Mouse (Mus musculus): Measurements from ENCODE around the gene Cyb5b. TPM values are rescaled to one million over a fixed set of nuclear protein-coding genes. Genes with fewer than 3 reads are reported as not detected.

Cyb5b gene
- polyA plus RNA-seq, 1 experiment, result not detected

DNA sequence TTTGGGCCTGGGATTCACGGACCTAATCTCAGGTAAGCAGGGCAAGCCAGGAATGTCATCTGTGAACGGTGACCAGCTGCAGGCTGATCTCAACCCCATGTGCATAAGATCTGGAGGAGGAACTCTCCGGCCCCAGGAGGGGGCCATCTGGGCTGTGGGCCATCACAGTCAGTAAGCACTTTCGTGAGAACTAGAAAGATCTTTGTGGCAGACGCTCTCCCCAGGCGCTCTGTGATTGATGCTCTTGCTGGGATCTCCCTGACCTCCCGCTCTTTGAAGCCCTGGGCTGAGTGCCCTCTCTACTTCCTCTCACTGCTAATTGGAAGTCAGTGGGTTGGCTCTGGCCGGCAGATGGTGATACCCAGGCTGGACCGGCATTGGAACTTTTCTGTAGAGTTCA lies 75.7 kb downstream of the Cyb5b start:
- no peak overlapping the region for H3K27ac ChIP-seq (ENCODE audit: insufficient read depth, low read depth, low read length)
- no peak overlapping the region for H3K4me3 ChIP-seq (ENCODE audit: insufficient read depth, low read depth, low read length)
- 57% methylated on average over 9 of the region's 9 CpGs for WGBS
- peaks cover 3% of the 10 kb centered on the region; the same call in 1 of the 2 replicates for H3K4me1 ChIP-seq (ENCODE audit: control insufficient read depth, insufficient read depth, low read length)
- TF ChIP-seq POLR2A (IDR thresholded peaks at IDR 0.05; ENCODE audit: insufficient read depth, low read depth, low read length), result no peak
- TF ChIP-seq CTCF (IDR thresholded peaks at IDR 0.05; ENCODE audit: insufficient read depth, low read depth, low read length), result no peak

DNA sequence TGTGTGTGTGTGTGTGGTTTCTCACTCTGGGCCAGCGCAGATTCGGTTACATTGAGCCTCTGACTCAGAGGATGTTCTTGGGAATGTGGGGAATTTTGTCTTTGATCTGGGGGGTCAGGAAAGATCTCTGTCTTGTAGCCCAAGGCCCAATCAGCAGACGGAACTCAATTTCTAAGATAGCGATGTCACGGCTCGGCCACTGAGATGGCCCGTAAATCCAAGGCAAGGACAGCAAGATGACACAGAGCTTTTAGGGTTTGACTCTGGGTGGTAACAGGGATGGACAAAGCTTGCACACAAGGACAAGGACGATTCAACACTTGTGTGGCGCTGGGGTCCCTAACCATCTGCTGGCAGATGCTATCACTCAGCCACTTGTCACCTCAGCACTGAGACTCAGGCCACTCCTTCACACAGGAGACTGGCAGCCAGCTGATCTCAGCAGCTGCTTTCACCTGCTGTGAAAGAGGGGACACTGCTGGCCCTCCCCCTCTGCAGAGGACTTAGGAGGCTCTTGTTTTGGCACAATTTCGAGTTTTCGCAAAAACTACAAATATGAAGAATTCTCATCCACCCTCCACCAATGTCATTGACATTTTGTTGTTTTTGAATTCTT lies 76.7 kb downstream of the Cyb5b start:
- 81% methylated on average over 11 of the region's 11 CpGs for WGBS
- no peak for TF ChIP-seq POLR2A (IDR thresholded peaks at IDR 0.05; ENCODE audit: insufficient read depth, low read depth, low read length)
- no peak for TF ChIP-seq CTCF (IDR thresholded peaks at IDR 0.05; ENCODE audit: insufficient read depth, low read depth, low read length)

DNA sequence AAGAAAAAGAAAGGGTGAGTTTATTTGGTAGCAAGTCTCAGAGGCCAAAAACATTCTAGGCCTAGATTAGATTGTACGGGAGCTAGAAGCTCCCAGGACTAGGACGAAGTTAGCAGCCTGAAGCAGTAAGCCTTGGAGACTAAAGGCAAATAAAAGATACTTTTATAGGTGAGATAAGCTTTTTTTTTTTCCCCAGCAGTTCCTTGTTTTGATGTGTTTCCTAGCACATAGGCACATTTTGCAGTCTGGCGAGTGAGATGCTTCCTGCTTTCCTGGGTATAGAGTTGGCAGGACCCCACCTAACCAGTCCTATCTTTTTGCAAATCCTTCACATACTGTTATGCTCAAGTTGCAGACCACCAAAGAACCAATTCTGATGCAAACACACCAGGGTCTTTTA lies 82.8 kb downstream of the Cyb5b start:
- 92% methylated on average over 3 of the region's 3 CpGs for WGBS
- no peak overlapping the region for H3K4me3 ChIP-seq (ENCODE audit: insufficient read depth, low read depth, low read length)
- H3K27ac ChIP-seq (ENCODE audit: insufficient read depth, low read depth, low read length), result no peak overlapping the region
- H3K4me1 ChIP-seq (ENCODE audit: control insufficient read depth, insufficient read depth, low read length), result no peaks in the 10 kb centered on the region
- TF ChIP-seq POLR2A (IDR thresholded peaks at IDR 0.05; ENCODE audit: insufficient read depth, low read depth, low read length), result no peak
- no peak for TF ChIP-seq CTCF (IDR thresholded peaks at IDR 0.05; ENCODE audit: insufficient read depth, low read depth, low read length)

More for the DNA sequence above, 76.7 kb downstream of the Cyb5b start:
- no peak overlapping the region for H3K27ac ChIP-seq (ENCODE audit: insufficient read depth, low read depth, low read length)
- no peak overlapping the region for H3K4me3 ChIP-seq (ENCODE audit: insufficient read depth, low read depth, low read length)
- no peaks in the 10 kb centered on the region for H3K4me1 ChIP-seq (ENCODE audit: control insufficient read depth, insufficient read depth, low read length)

- Histone ChIP-seq H3K4me1 (ENCODE audit: control insufficient read depth, insufficient read depth, low read length) (no peaks in the 10 kb centered on the region), H3K27ac (ENCODE audit: insufficient read depth, low read depth, low read length) (no peak overlapping the region), H3K4me3 (ENCODE audit: insufficient read depth, low read depth, low read length) (no peak overlapping the region)
- WGBS, result 87% methylated on average over 2 of the region's 2 CpGs
- TF ChIP-seq CTCF (IDR thresholded peaks at IDR 0.05; ENCODE audit: insufficient read depth, low read depth, low read length), result no peak
- no peak for TF ChIP-seq POLR2A (IDR thresholded peaks at IDR 0.05; ENCODE audit: insufficient read depth, low read depth, low read length)
Observed at GRCm38 (mm10) chr8:107233718-107234117, 83.3 kb downstream of the Cyb5b start.

Other genes with a start within 250 kb of the Cyb5b start
- not detected in 2 replicates for gene Sntb2, start 214.9 kb upstream of the Cyb5b start, polyA plus RNA-seq (2012; ENCODE audit: insufficient read depth, insufficient read length, low replicate concordance, missing spikeins)
- not detected in 2 replicates for gene Vps4a, start 119.4 kb upstream of the Cyb5b start, polyA plus RNA-seq (2012; ENCODE audit: insufficient read depth, insufficient read length, low replicate concordance, missing spikeins)
- not detected in 2 replicates for gene Pdf, start 102.0 kb upstream of the Cyb5b start, polyA plus RNA-seq (2012; ENCODE audit: insufficient read depth, insufficient read length, low replicate concordance, missing spikeins)
- not detected in 2 replicates for gene Cog8, start 94.0 kb upstream of the Cyb5b start, polyA plus RNA-seq (2012; ENCODE audit: insufficient read depth, insufficient read length, low replicate concordance, missing spikeins)
- gene Nip7, start 93.8 kb upstream of the Cyb5b start, polyA plus RNA-seq (2012; ENCODE audit: insufficient read depth, insufficient read length, low replicate concordance, missing spikeins), result not detected in 2 replicates
- not detected in 2 replicates for gene Tmed6, start 85.0 kb upstream of the Cyb5b start, polyA plus RNA-seq (2012; ENCODE audit: insufficient read depth, insufficient read length, low replicate concordance, missing spikeins)
- not detected in 2 replicates for gene Terf2, start 54.1 kb upstream of the Cyb5b start, polyA plus RNA-seq (2012; ENCODE audit: insufficient read depth, insufficient read length, low replicate concordance, missing spikeins)
- 64.6 and 239 TPM in 2 replicates for gene Nfat5, start 142.8 kb downstream of the Cyb5b start, polyA plus RNA-seq (2012; ENCODE audit: insufficient read depth, insufficient read length, low replicate concordance, missing spikeins)

All from olfactory bulb, adult 2 months (tissue).